Mouse (Mus musculus) heart, postnatal 0 days (tissue): ENCODE data around the gene Dclk1.

Experiments
- CTCF ChIP-seq: IDR thresholded peaks from 2 replicates; pipeline ENCODE4 v1.5.1; 2016; ENCODE audit warnings: antibody characterized with exemption, control low read depth, low read depth
- EP300 ChIP-seq: IDR thresholded peaks from 2 replicates; pipeline ENCODE4 v1.6.1; 2016; ENCODE audit warnings: antibody characterized with exemption, low read depth

GRCm38 (mm10) chr3:55248508-55248907 is 6.3 kb downstream of the Dclk1 start:
- no peak for TF ChIP-seq CTCF
- no peak for TF ChIP-seq EP300
